Mouse (Mus musculus): ENCODE measurements around the gene Cyb5d2. TPM values are rescaled to one million over a fixed set of nuclear protein-coding genes. Genes with fewer than 3 reads are reported as not detected.

The Cyb5d2 gene
- total and polyA plus RNA-seq, 3 experiments: 2.4 to 3.9 (median 3.9) TPM

GRCm38 (mm10) chr11:72759581-72759980 lies 36.4 kb downstream of the Cyb5d2 start:
- Histone ChIP-seq H3K9ac (ENCODE audit: insufficient read depth, low read depth) (no peak overlapping the region), H3K4me1 (ENCODE audit: control insufficient read depth in 1 of 2, insufficient read depth in 2 of 2) (no peaks in the 10 kb centered on the region), H3K4me2 (ENCODE audit: insufficient read depth, low read depth, poor library complexity, severe bottlenecking) (no peak overlapping the region), H3K27ac (ENCODE audit: insufficient read depth, low read depth) (no peak overlapping the region), H3K36me3 (replicated peaks in 1 of 2; ENCODE audit: control insufficient read depth in 1 of 2, insufficient read depth in 1 of 2, low read length in 1 of 2) (peaks cover 85 to 96% of the 10 kb centered on the region in 2 experiments), H3K27me3 (replicated peaks) (no peaks in the 10 kb centered on the region), H3K9me3 (replicated peaks; ENCODE audit: low read length) (no peaks in the 10 kb centered on the region), H3K4me3 (replicated peaks in 1 of 3; ENCODE audit: low read depth in 2 of 3, low read length in 2 of 3, poor library complexity in 1 of 3) (no peak overlapping the region), H3K79me2 (replicated peaks; ENCODE audit: control insufficient read depth, extremely low read depth, insufficient read depth, poor library complexity, severe bottlenecking) (no peaks in the 10 kb centered on the region)
- TF ChIP-seq ZC3H11A (IDR thresholded peaks at IDR 0.05; ENCODE audit: low read depth, low read length) (no peak), RCOR1 (conservative IDR thresholded peaks at IDR 0.05; ENCODE audit: low read depth, low read length) (no peak), ZKSCAN1 (IDR thresholded peaks at IDR 0.05; ENCODE audit: borderline replicate concordance, low read depth, low read length) (no peak), POLR2AphosphoS2 (IDR thresholded peaks at IDR 0.05; ENCODE audit: low read depth, low read length) (no peak), ZMIZ1 (IDR thresholded peaks at IDR 0.05; ENCODE audit: low read depth, low read length) (no peak), NRF1 (IDR thresholded peaks at IDR 0.05; ENCODE audit: low read depth, low read length) (no peak)
- in situ Hi-C loops (cut with MboI; ENCODE audit: low pct_ligation_motif_present, low pct_unique_long_range_greater_than_20kb, low sequenced_read_pairs) (no loop called here), dilution Hi-C loops (cut with MboI; ENCODE audit: extremely low pct_ligation_motif_present, extremely low pct_unique_long_range_greater_than_20kb, low sequenced_read_pairs) (no loop called here)
- no peak for DNase-seq (ENCODE audit: extremely low read depth)

- H3K4me2 ChIP-seq (ENCODE audit: insufficient read depth, low read depth, poor library complexity, severe bottlenecking): no peak overlapping the region
- H3K4me1 ChIP-seq (ENCODE audit: control insufficient read depth in 1 of 2, insufficient read depth in 2 of 2): no peaks in the 10 kb centered on the region
- no peak for DNase-seq (ENCODE audit: extremely low read depth)
- no peak overlapping the region for H3K9ac ChIP-seq (ENCODE audit: insufficient read depth, low read depth)
- H3K36me3 ChIP-seq (replicated peaks in 1 of 2; ENCODE audit: control insufficient read depth in 1 of 2, insufficient read depth in 1 of 2, low read length in 1 of 2): peaks cover 84 to 97% of the 10 kb centered on the region in 2 experiments
- dilution Hi-C loops (cut with MboI; ENCODE audit: extremely low pct_ligation_motif_present, extremely low pct_unique_long_range_greater_than_20kb, low sequenced_read_pairs) (no loop called here), in situ Hi-C loops (cut with MboI; ENCODE audit: low pct_ligation_motif_present, low pct_unique_long_range_greater_than_20kb, low sequenced_read_pairs) (no loop called here)
- no peak overlapping the region for H3K27ac ChIP-seq (ENCODE audit: insufficient read depth, low read depth)
- H3K4me3 ChIP-seq (replicated peaks in 1 of 3; ENCODE audit: low read depth in 2 of 3, low read length in 2 of 3, poor library complexity in 1 of 3): no peak overlapping the region
- TF ChIP-seq POLR2AphosphoS2 (IDR thresholded peaks at IDR 0.05; ENCODE audit: low read depth, low read length): no peak
- no peak for TF ChIP-seq MAFK (IDR thresholded peaks at IDR 0.05; ENCODE audit: insufficient replicate concordance, low read length)
- no peak for TF ChIP-seq UBTF (IDR thresholded peaks at IDR 0.05; ENCODE audit: low read depth, low read length)
- no peak for TF ChIP-seq ELF1 (IDR thresholded peaks at IDR 0.05; ENCODE audit: low read depth, low read length)
- TF ChIP-seq NRF1 (IDR thresholded peaks at IDR 0.05; ENCODE audit: low read depth, low read length): no peak
- TF ChIP-seq MAX (IDR thresholded peaks at IDR 0.05; ENCODE audit: low read length): no peak
- TF ChIP-seq BHLHE40 (IDR thresholded peaks at IDR 0.05; ENCODE audit: low read depth, low read length): no peak
- TF ChIP-seq CHD1 (IDR thresholded peaks at IDR 0.05; ENCODE audit: low read depth, low read length): no peak
- TF ChIP-seq ZNF384 (IDR thresholded peaks at IDR 0.05; ENCODE audit: low read depth, low read length): no peak
- TF ChIP-seq IRF4 (IDR thresholded peaks at IDR 0.05; ENCODE audit: low read depth, low read length): no peak
- H3K9me3 ChIP-seq (replicated peaks; ENCODE audit: low read length): no peaks in the 10 kb centered on the region
- no peaks in the 10 kb centered on the region for H3K79me2 ChIP-seq (replicated peaks; ENCODE audit: control insufficient read depth, extremely low read depth, insufficient read depth, poor library complexity, severe bottlenecking)
- H3K27me3 ChIP-seq (replicated peaks): no peaks in the 10 kb centered on the region
These were observed 37.6 kb downstream of the Cyb5d2 start for GRCm38 (mm10) chr11:72758316-72758715.
